Mouse (Mus musculus) midbrain, embryonic 14.5 days (tissue): Measurements from ENCODE around the gene Cnfn. TPM values are rescaled to one million over a fixed set of nuclear protein-coding genes. Genes with fewer than 3 reads are reported as not detected.
A peak's percentile ranks its signal among the peaks of the same experiment; 100 is the strongest.

Experiments
- ATAC-seq: fragments of 200-750 bp; cut with Nextera tagmentation; 2 replicates; pipeline ENCODE4 v1.8.0; 2017; ENCODE audit warnings: moderate number of reproducible peaks, moderate library complexity; ENCODE audit not compliant: low FRiP score, low TSS enrichment
- DNase-seq: peaks from one replicate; pipeline ENCODE4 v3.0.0-alpha.2; 2015
- H3K27ac ChIP-seq: fragments of 300-500 bp; sonication (generic); replicated peaks from 2 replicates; pipeline ENCODE4 v1.5.1; 2014; ENCODE audit warnings: mild to moderate bottlenecking, low read depth, low read length, moderate library complexity
- H3K27me3 ChIP-seq: fragments of 300-500 bp; sonication (generic); 2 replicates; pipeline ENCODE4 v1.6.1; 2014; ENCODE audit warnings: low read length, control low read depth, mixed read lengths; ENCODE audit not compliant: control insufficient read depth, insufficient read depth
- H3K36me3 ChIP-seq: fragments of 300-500 bp; sonication (generic); 2 replicates; pipeline ENCODE4 v1.6.1; 2014; ENCODE audit warnings: low read length, control low read depth; ENCODE audit not compliant: control insufficient read depth, insufficient read depth
- H3K4me1 ChIP-seq: fragments of 300-500 bp; sonication (generic); 2 replicates; pipeline ENCODE4 v1.6.1; 2014; ENCODE audit warnings: mild to moderate bottlenecking, antibody characterized with exemption, low read length, control low read depth; ENCODE audit not compliant: control insufficient read depth, insufficient read depth
- H3K4me2 ChIP-seq: fragments of 300-500 bp; sonication (generic); 2 replicates; pipeline ENCODE4 v1.6.1; 2014; ENCODE audit warnings: mild to moderate bottlenecking, low read length, moderate library complexity
- H3K4me3 ChIP-seq: fragments of 300-500 bp; sonication (generic); replicated peaks from 2 replicates; pipeline ENCODE4 v1.5.1; 2014; ENCODE audit warnings: low read depth, low read length
- H3K9ac ChIP-seq: fragments of 300-500 bp; sonication (generic); replicated peaks from 2 replicates; pipeline ENCODE4 v1.6.1; 2014; ENCODE audit warnings: mild to moderate bottlenecking, low read length, moderate library complexity
- H3K9me3 ChIP-seq: fragments of 300-500 bp; sonication (generic); 2 replicates; pipeline ENCODE4 v1.6.1; 2016; ENCODE audit warnings: low read length, control low read depth, mixed read lengths; ENCODE audit not compliant: control insufficient read depth
- whole genome bisulfite sequencing: fragments of 180-500 bp; shearing (Covaris S2); extraction: QIAGEN DNeasy Blood & Tissue Kit; methylation state at CpG from one replicate; pipeline ENCODE4 v1.1.7; 2014; 5-methylcytosine and 5-hydroxymethylcytosine counted together
- polyA plus RNA-seq: library from polyadenylated mRNA; unstranded; fragments of >200 nt; fragmentation: Nextera tagmentation; extraction: Ambion mirVana; gene quantifications from 2 replicates; pipeline ENCODE4 v1.2.1, GENCODE M21; 2014

Gene Cnfn
- polyA plus RNA-seq: not detected in 2 replicates

DNA sequence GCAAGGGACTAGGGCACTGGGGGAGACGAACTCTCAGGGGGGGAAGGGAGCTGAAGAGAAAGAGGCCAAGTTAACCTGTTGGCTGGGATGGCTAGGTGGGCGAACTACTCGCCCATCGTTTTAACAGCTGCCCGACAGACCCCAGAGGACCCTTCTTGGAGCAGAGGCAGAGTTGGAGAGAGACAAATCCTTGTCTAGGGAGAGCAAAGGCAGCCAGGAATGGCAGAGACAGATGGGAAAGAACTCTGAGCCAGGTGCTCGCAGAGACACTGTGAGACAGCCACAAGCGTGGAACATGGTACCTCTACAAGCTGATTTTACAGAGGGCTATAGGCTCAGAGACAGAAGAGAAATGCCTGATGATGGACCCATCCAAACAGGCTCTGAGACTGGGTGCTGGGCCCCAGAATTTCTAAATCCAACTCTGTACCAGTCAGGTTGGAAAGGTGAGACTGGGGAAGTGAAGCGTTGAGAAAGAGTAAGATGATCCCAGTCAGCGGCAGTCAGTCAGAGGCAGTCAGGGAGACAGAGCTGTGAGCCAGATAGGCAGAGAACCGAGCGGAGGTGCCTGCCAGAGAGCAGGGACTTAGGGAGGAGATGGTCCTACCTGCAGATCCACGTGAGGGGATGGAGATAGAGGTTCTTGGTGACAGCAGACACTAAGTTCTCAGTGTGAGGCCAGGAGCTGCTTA lies at the start of gene Cnfn:
Gene Cnfn, minus strand, starts transcription at position 667 of the 692 bp plus-strand sequence.
- Histone ChIP-seq H3K4me2 (no peak within 1 kb of the TSS), H3K27me3 (peaks cover 23% of the 10 kb centered on the region), H3K27ac (no peak within 1 kb of the TSS), H3K9ac (no peak within 1 kb of the TSS), H3K4me1 (peaks cover 15% of the 10 kb centered on the region), H3K4me3 (no peak within 1 kb of the TSS), H3K9me3 (no peaks in the 10 kb centered on the region), H3K36me3 (peaks cover 7% of the 10 kb centered on the region)
- ATAC-seq (no peak), DNase-seq (no peak)
- WGBS: 57% methylated on average over 12 of the region's 12 CpGs

DNA sequence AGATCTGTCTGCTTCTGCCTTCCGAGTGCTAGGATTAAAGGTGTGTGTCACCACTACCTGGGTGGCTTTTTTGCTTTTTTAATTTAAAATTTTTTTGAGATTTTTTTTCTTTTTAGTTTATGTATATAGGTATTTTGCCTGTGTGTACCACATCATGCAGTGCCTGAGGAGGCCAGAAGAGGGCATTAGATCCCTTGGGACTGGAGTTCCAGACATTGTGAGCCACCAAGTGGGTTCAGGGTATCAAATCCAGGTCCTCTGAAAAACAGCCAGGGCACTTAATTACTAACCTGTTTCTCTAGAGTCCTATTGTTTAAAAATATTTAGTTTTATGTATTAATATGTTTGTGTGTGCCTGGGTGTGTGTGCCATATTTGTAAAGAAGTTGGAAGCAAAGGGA lies 48.1 kb upstream of the Cnfn start:
- no peak overlapping the region for H3K27ac ChIP-seq
- H3K36me3 ChIP-seq: no peaks in the 10 kb centered on the region
- H3K4me3 ChIP-seq: no peak overlapping the region
- no peak overlapping the region for H3K4me2 ChIP-seq
- 74% methylated on average over 1 of the region's 1 CpGs for WGBS
- ATAC-seq (no peak), DNase-seq (peak; percentile 37)
- H3K27me3 ChIP-seq: no peaks in the 10 kb centered on the region
- H3K9ac ChIP-seq: no peak overlapping the region
- no peaks in the 10 kb centered on the region for H3K4me1 ChIP-seq
- H3K9me3 ChIP-seq: no peaks in the 10 kb centered on the region

DNA sequence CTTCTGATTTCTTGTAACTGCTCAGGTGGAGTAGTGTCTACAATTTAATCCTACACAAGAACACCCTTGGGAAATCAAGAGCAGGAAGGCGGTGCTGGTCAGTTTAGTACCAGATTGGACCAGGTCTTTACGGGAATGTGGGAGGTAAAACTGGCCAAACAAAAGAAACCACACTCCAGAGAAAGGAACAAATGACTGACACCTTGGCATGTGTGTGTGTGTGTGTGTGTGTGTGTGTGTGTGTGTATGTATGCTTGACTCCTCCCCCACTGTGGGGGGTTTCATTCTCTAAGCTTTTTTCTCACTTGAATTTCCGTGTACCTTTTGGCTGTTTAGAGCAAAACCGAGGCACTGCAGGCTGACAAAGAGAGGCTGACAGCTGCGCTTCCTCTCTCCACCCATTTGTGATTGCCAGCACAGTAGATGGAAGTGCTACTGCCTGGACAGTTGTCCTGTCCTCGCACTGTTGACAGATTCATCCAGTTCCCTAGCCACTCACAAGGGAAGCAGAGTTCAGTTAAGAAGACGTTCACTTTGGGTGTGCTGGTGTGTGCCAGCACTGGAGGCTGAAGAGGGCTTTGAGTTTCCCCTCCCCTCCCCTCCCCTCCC lies 43.4 kb upstream of the Cnfn start, which contains the start of gene Cxcl17:
Gene Cxcl17, minus strand, starts transcription at position 54 of the 609 bp plus-strand sequence.
- Histone ChIP-seq H3K4me1 (no peaks in the 10 kb centered on the region), H3K4me3 (no peak within 1 kb of the TSS), H3K9me3 (no peaks in the 10 kb centered on the region), H3K4me2 (no peak within 1 kb of the TSS), H3K9ac (no peak within 1 kb of the TSS), H3K27ac (no peak within 1 kb of the TSS), H3K27me3 (no peaks in the 10 kb centered on the region), H3K36me3 (no peaks in the 10 kb centered on the region)
- DNase-seq (no peak), ATAC-seq (no peak)
- WGBS: 54% methylated on average over 7 of the region's 7 CpGs

DNA sequence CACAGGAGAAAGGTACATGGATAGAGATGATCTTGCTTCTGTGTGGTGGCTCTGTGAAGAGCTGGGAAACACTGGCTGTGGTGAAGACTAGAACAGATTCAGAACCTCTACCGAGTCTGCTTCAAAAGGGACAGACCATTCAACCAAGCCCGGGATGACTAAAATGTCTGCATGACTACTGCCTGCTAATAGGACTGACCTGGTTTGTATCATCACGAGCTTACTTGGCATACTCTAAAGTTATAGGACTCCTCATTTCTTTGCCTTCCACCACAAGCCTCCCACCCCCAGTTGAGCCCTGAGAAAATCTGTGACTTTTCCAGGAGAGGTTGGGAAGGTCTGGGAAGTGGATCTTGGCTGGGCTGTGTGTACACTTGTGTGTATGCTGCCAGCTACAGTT lies 42.3 kb upstream of the Cnfn start:
- H3K9ac ChIP-seq: no peak overlapping the region
- H3K27me3 ChIP-seq: no peaks in the 10 kb centered on the region
- no peaks in the 10 kb centered on the region for H3K4me1 ChIP-seq
- ATAC-seq (no peak), DNase-seq (no peak)
- H3K4me2 ChIP-seq: no peak overlapping the region
- H3K36me3 ChIP-seq: no peaks in the 10 kb centered on the region
- WGBS: 86% methylated on average over 3 of the region's 3 CpGs
- H3K9me3 ChIP-seq: no peaks in the 10 kb centered on the region
- no peak overlapping the region for H3K27ac ChIP-seq
- H3K4me3 ChIP-seq: no peak overlapping the region

DNA sequence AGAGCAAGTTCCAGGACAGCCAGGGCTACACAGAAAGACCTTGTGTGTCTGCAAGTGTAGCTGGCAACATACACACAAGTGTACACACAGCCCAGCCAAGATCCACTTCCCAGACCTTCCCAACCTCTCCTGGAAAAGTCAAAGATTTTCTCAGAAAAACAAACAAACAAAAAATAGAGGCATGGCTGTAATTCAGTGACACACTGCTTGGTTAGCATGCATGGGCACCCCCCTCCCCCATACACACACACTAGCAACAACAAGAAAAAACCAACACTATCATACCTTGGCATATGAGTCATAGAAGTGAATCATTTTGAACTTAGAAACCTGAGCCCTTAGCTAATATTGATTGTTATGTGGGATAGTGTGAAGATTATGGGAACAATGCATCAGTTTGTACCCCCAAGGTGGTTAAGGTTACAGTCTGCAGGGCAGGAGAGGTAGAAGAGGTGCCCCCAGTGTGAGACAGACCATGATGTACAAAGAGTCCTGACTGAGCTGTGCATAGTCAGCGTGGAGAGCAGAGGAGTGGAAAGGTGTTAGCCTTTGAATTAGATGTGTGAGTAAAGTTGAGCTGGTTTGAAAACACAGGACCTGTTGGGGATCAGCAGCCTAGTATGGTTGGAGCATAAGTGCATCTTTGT lies 41.6 kb upstream of the Cnfn start:
- Histone ChIP-seq H3K27ac (no peak overlapping the region), H3K9ac (no peak overlapping the region), H3K9me3 (no peaks in the 10 kb centered on the region), H3K4me1 (no peaks in the 10 kb centered on the region), H3K4me2 (no peak overlapping the region), H3K36me3 (no peaks in the 10 kb centered on the region), H3K4me3 (no peak overlapping the region), H3K27me3 (no peaks in the 10 kb centered on the region)
- no peak for ATAC-seq
- DNase-seq: no peak
- WGBS: 91% methylated on average over 1 of the region's 1 CpGs

DNA sequence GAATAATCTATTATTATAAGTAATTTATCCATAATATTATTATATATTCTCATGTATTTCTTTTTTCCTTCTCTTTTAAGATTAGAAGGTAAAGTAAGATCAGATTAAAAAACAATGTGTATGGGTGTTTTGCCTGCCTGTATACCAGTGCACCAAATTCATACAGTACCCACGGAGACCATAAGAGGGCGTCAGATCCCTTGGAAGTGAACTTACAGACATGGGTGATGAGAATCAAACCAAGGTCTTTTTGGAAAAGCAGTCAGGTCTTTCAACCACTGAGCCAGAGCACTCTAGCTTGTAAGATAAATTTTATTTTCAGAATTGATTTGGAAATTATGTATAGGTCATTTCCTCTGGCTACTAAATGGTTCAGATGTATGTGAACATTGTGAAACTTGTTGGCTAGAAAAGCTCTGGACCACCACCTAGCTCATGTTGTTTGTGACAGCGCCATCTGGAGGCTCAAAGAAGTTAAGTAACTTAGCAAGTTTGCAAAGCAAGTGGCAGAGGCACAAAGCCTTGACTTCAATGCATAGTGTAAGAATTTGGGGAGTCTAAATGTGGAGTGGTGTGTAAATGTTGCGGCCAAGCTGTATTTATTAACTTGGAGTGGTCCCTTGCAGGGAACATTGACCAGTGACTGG lies 39.7 kb upstream of the Cnfn start:
- DNase-seq (peak; percentile 49), ATAC-seq (no peak)
- Histone ChIP-seq H3K4me1 (no peaks in the 10 kb centered on the region), H3K4me2 (no peak overlapping the region), H3K27ac (no peak overlapping the region), H3K36me3 (no peaks in the 10 kb centered on the region), H3K4me3 (no peak overlapping the region), H3K9me3 (no peaks in the 10 kb centered on the region), H3K27me3 (no peaks in the 10 kb centered on the region), H3K9ac (no peak overlapping the region)
- 47% methylated on average over 4 of the region's 4 CpGs for WGBS

DNA sequence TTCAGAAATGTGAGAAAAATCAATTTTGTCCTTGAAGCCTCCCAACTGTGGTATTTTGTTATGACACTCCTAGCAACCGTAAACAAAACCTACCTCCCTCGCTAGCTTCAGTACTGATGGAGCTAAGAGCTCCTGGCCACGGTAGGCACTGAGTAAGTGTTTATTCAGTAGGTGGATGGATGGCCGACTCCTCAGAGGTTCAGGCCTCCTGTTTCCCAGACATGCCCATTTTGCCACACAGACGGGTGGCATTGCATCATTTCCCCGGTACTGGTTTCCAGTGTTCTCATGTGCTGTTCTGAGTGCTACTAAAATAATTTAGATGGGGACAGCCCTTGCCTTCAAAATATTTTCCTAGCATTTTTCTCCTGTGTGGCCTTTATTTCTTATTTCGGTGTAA lies 36.9 kb upstream of the Cnfn start:
- Histone ChIP-seq H3K4me1 (no peaks in the 10 kb centered on the region), H3K4me3 (no peak overlapping the region), H3K36me3 (no peaks in the 10 kb centered on the region), H3K9ac (no peak overlapping the region), H3K9me3 (no peaks in the 10 kb centered on the region), H3K27me3 (no peaks in the 10 kb centered on the region), H3K27ac (no peak overlapping the region), H3K4me2 (no peak overlapping the region)
- WGBS: 90% methylated on average over 7 of the region's 7 CpGs
- ATAC-seq (no peak), DNase-seq (no peak)

DNA sequence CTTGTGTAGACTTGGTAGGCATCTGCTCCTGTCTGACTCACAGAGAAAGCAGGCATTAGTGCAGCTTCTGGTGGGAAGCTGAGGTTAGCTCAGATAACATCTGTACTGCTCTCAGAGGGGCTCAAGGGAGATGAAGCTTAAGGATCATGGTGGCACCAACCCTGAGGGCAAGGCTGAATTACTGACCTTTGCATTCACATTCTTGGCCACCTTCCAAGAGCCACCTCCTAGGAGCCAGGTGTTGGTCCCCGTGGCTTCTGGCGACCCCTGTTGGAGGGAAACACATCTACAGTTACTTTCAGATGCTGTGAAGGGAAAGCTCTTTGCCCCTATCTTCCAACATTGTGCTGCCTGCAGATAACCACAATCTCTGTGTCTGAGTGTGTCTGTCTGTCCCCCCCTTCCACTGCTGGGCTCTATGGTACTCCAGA lies 33.2 kb upstream of the Cnfn start:
- ATAC-seq (no peak), DNase-seq (peak; percentile 49)
- Histone ChIP-seq H3K36me3 (no peaks in the 10 kb centered on the region), H3K4me2 (no peak overlapping the region), H3K4me1 (no peaks in the 10 kb centered on the region), H3K27me3 (no peaks in the 10 kb centered on the region), H3K9ac (no peak overlapping the region), H3K9me3 (no peaks in the 10 kb centered on the region), H3K4me3 (no peak overlapping the region), H3K27ac (no peak overlapping the region)
- WGBS: 0% methylated on average over 2 of the region's 2 CpGs
